Mouse (Mus musculus) gastrocnemius, postnatal 36 days (tissue): ENCODE measurements at regions not wholly inside any gene's neighbourhood (a gene's known extent, or its start where the extent isn't known, plus 50 kb on each side); places are given as distances from the start of the nearest gene placed in this dataset.

Source experiments
- DNase-seq, 2 experiments: peaks; one replicate each; pipeline ENCODE4 v3.0.0; 2022
- intact Hi-C: fragments of 180-260 bp; cut with DNase I; formaldehyde crosslinking; loops from one replicate; pipeline ENCODE4 v1.15.1; 2025

DNA sequence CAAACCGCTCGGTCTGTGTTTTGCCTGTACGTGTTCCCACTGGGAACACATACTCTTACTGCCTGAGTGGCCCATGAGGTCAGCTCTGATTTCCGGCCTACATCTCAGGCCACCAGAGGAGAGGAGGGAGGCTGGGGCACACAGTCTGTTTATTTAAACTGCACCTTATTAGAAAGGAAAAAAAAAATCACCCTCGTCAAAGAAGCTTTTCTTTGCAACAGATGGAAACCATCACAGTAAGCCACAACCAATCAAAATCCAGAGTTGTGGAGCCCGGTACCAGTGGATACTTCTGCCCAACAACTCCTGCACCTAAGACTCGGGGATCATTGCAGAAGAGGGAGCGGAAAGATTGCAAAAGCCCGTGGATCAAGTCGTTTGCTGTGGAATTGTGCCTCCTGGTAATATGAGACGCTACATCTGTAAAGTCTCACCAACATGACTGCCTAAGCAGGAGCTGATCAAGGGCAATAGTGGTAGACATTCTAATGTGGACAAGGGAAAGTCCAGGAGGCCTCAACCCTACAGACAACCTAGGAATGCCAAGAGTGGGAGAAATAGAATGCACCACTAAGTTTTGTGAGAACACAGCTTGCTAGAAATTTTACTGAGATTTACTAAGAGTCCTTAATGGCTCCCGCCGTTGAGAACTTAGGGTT lies 60.5 kb downstream of the Uqcrfs1 start:
- intact Hi-C loops: no loop called here
- no peak for DNase-seq

DNA sequence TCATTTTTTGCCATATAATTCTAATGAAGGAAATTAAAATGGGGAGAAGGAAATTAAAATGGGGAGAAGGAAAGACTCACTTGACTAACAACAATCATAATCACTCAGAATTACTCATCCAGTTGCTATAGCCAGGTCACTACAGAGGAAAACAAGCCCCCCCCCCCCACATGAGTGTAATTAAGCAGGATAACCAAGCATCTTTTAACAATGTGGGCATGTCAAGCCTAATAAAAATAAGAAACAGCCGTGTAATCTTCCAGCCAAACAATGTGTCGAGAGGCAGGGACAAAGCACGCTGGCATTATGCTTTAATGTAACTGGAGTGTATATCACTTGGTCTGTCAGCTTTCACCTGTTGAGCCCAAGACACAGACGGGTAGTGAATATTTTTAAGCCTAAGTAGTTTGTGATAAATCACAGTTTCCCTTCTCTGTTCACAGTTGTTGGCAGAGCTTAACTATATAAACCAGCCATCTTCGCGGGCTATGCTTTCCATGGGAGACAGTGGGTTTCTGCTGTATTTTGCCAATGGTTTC lies 66.0 kb downstream of the Uqcrfs1 start:
- DNase-seq: no peak
- intact Hi-C loops: no loop called here

DNA sequence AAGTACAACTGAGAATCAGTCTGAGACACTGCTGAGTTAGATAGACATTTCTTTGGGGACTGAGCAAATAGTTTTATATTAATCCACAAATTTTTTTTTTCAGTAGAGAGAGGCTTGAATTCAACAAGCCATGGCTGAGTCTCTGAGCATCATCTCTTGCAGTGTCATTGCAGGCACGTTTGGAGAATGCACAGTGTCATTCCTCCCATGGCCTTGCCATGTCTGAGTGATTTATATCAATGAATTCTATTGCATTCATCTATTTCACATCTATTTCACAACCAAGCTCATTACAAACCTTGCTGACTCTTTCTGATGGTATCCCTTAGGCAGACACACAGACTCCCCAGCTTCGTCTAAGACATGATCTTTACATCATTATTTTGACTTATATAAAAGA lies 66.6 kb downstream of the Uqcrfs1 start:
- intact Hi-C loops: no loop called here
- no peak for DNase-seq

DNA sequence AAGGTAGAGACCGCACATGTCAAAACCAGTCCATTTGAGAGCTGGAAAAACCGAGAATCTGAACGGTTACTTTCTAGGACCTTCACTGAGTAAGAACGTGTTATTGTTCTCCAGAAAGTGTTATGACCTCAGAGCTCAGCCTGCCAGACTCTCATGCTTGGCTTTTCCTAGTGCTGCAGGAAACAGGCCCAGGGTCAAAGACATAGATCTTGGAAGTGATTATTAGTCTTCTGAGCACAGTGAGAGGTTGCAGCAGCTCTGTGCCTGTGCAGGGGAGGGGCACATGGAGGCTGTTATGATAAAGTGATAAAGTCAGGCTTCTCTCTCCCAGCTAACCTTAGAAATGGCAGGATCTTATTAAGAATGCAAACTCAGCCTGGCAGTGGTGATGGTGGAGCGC lies 73.9 kb downstream of the Uqcrfs1 start:
- intact Hi-C loops: no loop called here
- peak in 1 of 2 experiments; percentile 14 for DNase-seq

DNA sequence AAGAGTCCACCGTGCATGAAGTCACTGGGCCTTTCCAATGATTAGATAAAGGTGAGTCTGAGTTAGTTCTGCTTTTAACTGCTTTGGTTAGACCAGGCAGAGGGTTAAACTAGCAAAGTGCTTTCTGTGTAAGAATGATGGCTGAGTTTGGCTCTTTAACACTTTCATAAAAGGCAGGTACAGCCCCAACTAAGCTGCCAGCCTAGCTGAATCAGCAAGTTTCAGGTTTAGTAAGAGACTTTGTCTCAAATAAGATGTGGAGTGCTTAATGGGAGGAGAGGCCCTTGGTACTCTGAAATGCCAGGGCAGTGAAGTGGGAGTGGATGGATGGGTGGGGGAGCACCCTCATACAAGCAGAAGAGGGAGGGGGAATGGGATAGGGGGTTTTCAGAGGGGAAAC lies 78.1 kb downstream of the Uqcrfs1 start:
- DNase-seq: no peak
- intact Hi-C loops: no loop called here

DNA sequence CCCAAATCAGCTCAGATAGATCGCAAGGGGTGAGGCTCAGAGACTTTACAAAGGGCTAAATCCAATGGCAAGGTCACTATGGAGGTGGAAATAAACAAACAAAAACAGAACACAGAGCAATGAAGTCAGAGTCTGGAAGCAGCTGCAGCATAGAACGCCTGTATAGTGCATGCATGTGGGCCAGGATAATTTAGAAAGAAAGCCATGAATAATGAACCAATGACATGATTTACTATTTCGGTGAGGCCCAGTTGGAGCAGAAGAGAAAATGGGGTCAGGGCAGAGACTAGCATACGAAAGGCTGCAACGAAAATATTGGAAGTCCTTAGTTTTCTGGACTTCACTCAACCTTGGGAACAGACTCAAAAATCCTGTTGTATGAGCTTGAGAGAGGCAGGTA lies 79.7 kb downstream of the Uqcrfs1 start:
- no peak for DNase-seq
- intact Hi-C loops: no loop called here

DNA sequence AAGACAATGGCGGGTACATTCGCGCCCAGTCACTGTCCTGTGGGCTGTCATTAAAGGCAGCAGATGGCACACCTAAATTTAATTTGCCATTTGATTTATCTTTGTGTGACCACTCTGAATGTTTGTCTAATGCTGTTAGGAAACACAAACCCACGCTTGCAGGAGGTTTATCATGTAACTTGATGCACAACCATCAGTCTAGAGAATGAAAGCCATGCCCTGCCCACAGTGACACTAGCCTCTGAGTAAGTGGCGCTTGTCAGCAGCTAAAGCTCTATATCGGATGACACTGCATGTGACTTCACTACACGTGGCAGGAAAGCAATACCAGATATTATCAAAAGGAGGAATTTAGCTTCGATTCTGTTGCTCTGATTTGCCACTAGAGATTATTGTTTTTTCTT lies 89.9 kb downstream of the Uqcrfs1 start:
- intact Hi-C loops: no loop called here

DNA sequence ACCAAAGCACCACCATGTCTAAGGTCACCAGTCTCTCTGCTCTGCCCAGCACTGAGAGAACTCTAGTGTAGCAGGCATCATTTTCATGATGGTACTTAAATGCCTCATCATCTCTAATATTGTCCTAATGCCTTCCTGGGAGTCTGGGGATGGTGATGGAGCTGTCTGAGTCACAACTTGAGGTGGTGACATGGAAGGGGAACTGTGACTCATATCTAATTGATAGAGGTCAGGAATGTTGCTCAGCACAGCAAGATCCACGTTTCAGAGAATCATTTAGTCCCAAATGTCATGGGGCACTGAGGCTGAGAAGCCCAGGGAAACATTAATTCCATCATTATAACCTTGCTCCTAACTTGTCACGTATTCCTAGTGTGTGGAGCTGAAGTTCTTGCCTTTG lies 93.0 kb downstream of the Uqcrfs1 start:
- intact Hi-C loops: no loop called here
- DNase-seq: no peak

More for the DNA sequence above, 89.9 kb downstream of the Uqcrfs1 start:
- DNase-seq: no peak

DNA sequence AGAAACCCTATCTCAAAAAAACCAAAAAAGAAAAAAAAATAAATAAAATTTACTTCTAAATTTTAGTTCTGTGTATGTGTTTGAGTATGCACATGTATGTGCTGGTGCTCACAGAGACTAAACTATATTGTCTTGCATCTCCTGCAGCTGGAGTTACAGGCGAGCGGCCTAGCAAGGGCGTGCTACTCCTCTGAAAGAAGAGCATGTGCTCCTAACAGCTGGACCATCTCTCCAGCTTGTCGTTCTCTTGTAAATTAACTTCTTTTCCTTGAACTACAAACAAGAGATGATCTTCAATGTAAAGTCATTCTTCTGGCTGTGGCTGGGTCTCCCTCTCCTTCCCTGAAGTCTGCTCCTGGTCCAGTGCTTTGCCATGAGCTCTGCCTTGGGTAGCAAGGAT lies 96.3 kb downstream of the Uqcrfs1 start:
- DNase-seq: no peak
- intact Hi-C loops: no loop called here
